ENCODE assay signal across 22 mouse cellular contexts in genomic region chr17:14505415-14505814, GRCm38 (mm10).
DNase-seq lines count a peak whose midpoint lies in the region; ATAC-seq and TF ChIP-seq lines count a peak whose summit lies in the region.
"Had no signal": no experiment of that assay in that cellular context is flagged by ENCODE, and none has a peak within 500 bp of the region (broad histone marks: within the 10 kb centered on the region; RNA-seq: fewer than 3 reads in every experiment).

No protein-coding gene starts in this region.

- H3K9me3 ChIP-seq in heart, embryonic 10.5 days, result no peaks in the 10 kb centered on the region
- H3K9me3 ChIP-seq in lung, postnatal 0 days (ENCODE audit: low read length), result no peaks in the 10 kb centered on the region
- H3K9me3 ChIP-seq: embryonic facial prominence, embryonic 10.5 days; forebrain, embryonic 13.5 days; liver, embryonic 13.5 days; midbrain, embryonic 10.5 days; neural tube, embryonic 13.5 days had no signal

- ATAC-seq in lung, postnatal 0 days, result no peak
- ATAC-seq: forebrain, embryonic 13.5 days; hindbrain, embryonic 16.5 days had no signal

- H3K27me3 ChIP-seq in heart, embryonic 10.5 days (ENCODE audit: insufficient read depth, poor library complexity, severe bottlenecking), result peaks cover 43% of the 10 kb centered on the region
- H3K27me3 ChIP-seq in lung, postnatal 0 days (replicated peaks; ENCODE audit: insufficient read depth, low read length), result no peaks in the 10 kb centered on the region
- H3K27me3 ChIP-seq: forebrain, embryonic 13.5 days; liver, embryonic 13.5 days; neural tube, embryonic 13.5 days had no signal

- no peaks in the 10 kb centered on the region for H3K36me3 ChIP-seq in heart, embryonic 10.5 days
- H3K36me3 ChIP-seq in lung, postnatal 0 days (ENCODE audit: insufficient read depth, low read length), result no peaks in the 10 kb centered on the region
- H3K36me3 ChIP-seq: embryonic facial prominence, embryonic 10.5 days; liver, embryonic 13.5 days; midbrain, embryonic 10.5 days; neural tube, embryonic 13.5 days had no signal

- TF ChIP-seq EP300 in lung, postnatal 0 days (IDR thresholded peaks at IDR 0.05), result no peak

- DNase-seq in heart, adult 18-20 months, result peak; percentile 61 to 84
- DNase-seq in heart, embryonic 10.5 days (ENCODE audit: low spot score), result no peak
- peak; percentile 49 for DNase-seq in lung, postnatal 25 days (ENCODE audit: low spot score)
- no peak for DNase-seq in lung, postnatal 0 days (ENCODE audit: low spot score)
- peak; percentile 32 for DNase-seq in heart, postnatal 4 days
- DNase-seq in kidney, postnatal 4 days, result peak; percentile 20 to 47
- DNase-seq in urinary bladder, postnatal 10 days (ENCODE audit: low spot score), result no peak
- DNase-seq in spleen, postnatal 10 days (ENCODE audit: low spot score in 2 of 2), result no peak
- DNase-seq: adrenal gland, postnatal 10 days; cerebellum, adult 11 months; cerebellum, postnatal 36 days; gastrocnemius, postnatal 36 days; layer of hippocampus, postnatal 36 days; liver, embryonic 13.5 days; lung, postnatal 14 days; right cerebral cortex, postnatal 14 days; thymus, adult 18-20 months had no signal

- H3K27ac ChIP-seq in heart, embryonic 10.5 days, result no peak overlapping the region
- H3K27ac ChIP-seq in lung, postnatal 0 days (ENCODE audit: low read length), result no peak overlapping the region
- H3K27ac ChIP-seq: embryonic facial prominence, embryonic 10.5 days; forebrain, embryonic 13.5 days; liver, embryonic 13.5 days; midbrain, embryonic 10.5 days; neural tube, embryonic 13.5 days had no signal

- TF ChIP-seq CTCF in lung, postnatal 0 days (IDR thresholded peaks at IDR 0.05), result no peak

- no peak overlapping the region for H3K4me2 ChIP-seq in lung, postnatal 0 days (replicated peaks; ENCODE audit: low read depth, low read length)
- H3K4me2 ChIP-seq: forebrain, embryonic 13.5 days; liver, embryonic 13.5 days; neural tube, embryonic 13.5 days had no signal

- H3K4me1 ChIP-seq in heart, embryonic 10.5 days, result no peaks in the 10 kb centered on the region
- no peaks in the 10 kb centered on the region for H3K4me1 ChIP-seq in lung, postnatal 0 days (ENCODE audit: insufficient read depth, low read depth, low read length)
- H3K4me1 ChIP-seq: forebrain, embryonic 13.5 days; liver, embryonic 13.5 days; midbrain, embryonic 10.5 days; neural tube, embryonic 13.5 days had no signal

- WGBS in heart, embryonic 10.5 days, result 75% methylated on average over 4 of the region's 4 CpGs
- 78% methylated on average over 4 of the region's 4 CpGs for WGBS in lung, postnatal 0 days

- H3K4me3 ChIP-seq in heart, embryonic 10.5 days, result no peak overlapping the region
- no peak overlapping the region for H3K4me3 ChIP-seq in lung, postnatal 0 days (ENCODE audit: low read depth, low read length)
- H3K4me3 ChIP-seq: embryonic facial prominence, embryonic 10.5 days; forebrain, embryonic 13.5 days; liver, embryonic 13.5 days; midbrain, embryonic 10.5 days; neural tube, embryonic 13.5 days had no signal

- no peak overlapping the region for H3K9ac ChIP-seq in lung, postnatal 0 days (replicated peaks; ENCODE audit: low read depth)
- H3K9ac ChIP-seq: forebrain, embryonic 13.5 days; liver, embryonic 13.5 days; neural tube, embryonic 13.5 days had no signal

Comparison
In these comparisons a context has a peak if more than half of its experiments do, and no peak if none do; other contexts are left out.
1. DNase-seq: peak in heart, adult 18-20 months (2 of 2), lung, postnatal 25 days (single experiment), heart, postnatal 4 days (single experiment) and kidney, postnatal 4 days (2 of 2); none in heart, embryonic 10.5 days (single experiment), lung, postnatal 0 days (single experiment), urinary bladder, postnatal 10 days (single experiment) and spleen, postnatal 10 days (0 of 2).